Mouse (Mus musculus): Measurements from ENCODE around the gene Ccl27b.
"Not testable (repeated sequence)": the region's sequence is repeated elsewhere in the genome, so short reads cannot be mapped to it uniquely, and the experiment has no call there.

Ccl27b gene

GRCm38 (mm10) chr4:42654951-42655350 lies at the start of gene Ccl27b:
Gene Ccl27b, plus strand, starts transcription at chr4:42655251.
- not testable (repeated sequence) for H3K36me3 ChIP-seq (ENCODE audit: insufficient read depth, low read length); H3K4me3 ChIP-seq (replicated peaks; ENCODE audit: low read length); H3K4me1 ChIP-seq (replicated peaks; ENCODE audit: low read depth, low read length); H3K27me3 ChIP-seq (ENCODE audit: insufficient read depth, low read length); H3K9me3 ChIP-seq (ENCODE audit: low read length)

- H3K4me1 ChIP-seq (replicated peaks; ENCODE audit: low read depth, low read length); H3K4me3 ChIP-seq (replicated peaks; ENCODE audit: low read length); H3K27me3 ChIP-seq (ENCODE audit: insufficient read depth, low read length); H3K36me3 ChIP-seq (ENCODE audit: insufficient read depth, low read length); H3K9me3 ChIP-seq (ENCODE audit: low read length): not testable (repeated sequence)
Observed at GRCm38 (mm10) chr4:42611895-42612294, 43.2 kb upstream of the Ccl27b start, which contains the start of gene Gm10591. Gene Gm10591, plus strand, starts transcription at chr4:42612195.

- not testable (repeated sequence) for H3K4me3 ChIP-seq (replicated peaks; ENCODE audit: low read length); H3K4me1 ChIP-seq (replicated peaks; ENCODE audit: low read depth, low read length); H3K9me3 ChIP-seq (ENCODE audit: low read length); H3K36me3 ChIP-seq (ENCODE audit: insufficient read depth, low read length); H3K27me3 ChIP-seq (ENCODE audit: insufficient read depth, low read length)
Observed at GRCm38 (mm10) chr4:42629419-42629818, 25.6 kb upstream of the Ccl27b start, which contains the start of gene Gm2564. Gene Gm2564, plus strand, starts transcription at chr4:42629719.

DNA sequence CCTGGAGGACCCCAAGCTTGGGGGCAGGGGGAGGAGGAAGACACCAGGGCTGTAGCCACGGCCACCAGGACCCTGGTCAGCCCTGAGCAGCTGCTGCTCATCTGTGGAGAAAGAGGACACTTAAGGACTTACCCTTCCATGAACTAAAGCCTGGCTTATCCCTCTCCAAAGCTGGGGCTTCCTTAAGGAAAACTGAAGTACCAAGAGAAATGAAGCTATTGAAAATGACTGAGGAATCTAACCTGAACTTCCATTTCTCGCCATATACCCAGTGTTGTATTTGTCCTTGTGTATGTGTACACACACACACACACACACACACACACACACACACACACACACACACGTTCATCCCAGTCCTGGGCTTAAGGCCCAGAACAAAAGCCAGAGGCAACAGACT lies 6.7 kb downstream of the Ccl27b start, which contains the start of gene Il11ra2:
Gene Il11ra2 (minus strand): TSS at position 101 of the 400 bp plus-strand sequence.
- not testable (repeated sequence) for H3K36me3 ChIP-seq (ENCODE audit: insufficient read depth, low read length); H3K4me3 ChIP-seq (replicated peaks; ENCODE audit: low read length); H3K4me1 ChIP-seq (replicated peaks; ENCODE audit: low read depth, low read length); H3K9me3 ChIP-seq (ENCODE audit: low read length); H3K27me3 ChIP-seq (ENCODE audit: insufficient read depth, low read length)

DNA sequence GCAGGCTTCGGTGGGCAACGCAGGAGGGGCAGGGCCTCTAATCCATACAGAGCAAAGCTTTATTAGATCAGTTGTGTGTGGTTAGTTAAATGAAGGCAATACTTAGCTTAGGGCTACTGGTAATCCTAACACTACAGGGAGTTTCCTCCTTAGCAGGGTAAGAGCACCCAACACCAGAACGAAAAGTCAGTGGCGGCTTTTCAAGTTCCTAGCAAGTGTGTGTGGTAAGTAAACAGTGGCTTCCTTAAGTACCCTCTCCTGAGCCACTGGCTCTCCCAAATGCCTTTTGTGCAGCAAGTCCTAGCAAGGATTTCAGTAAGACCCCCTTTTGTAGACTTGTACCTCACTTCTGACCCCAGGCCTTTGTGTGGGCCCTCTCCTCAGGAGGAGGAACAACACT lies 20.4 kb downstream of the Ccl27b start:
- H3K4me3 ChIP-seq (replicated peaks; ENCODE audit: low read length); H3K4me1 ChIP-seq (replicated peaks; ENCODE audit: low read depth, low read length); H3K27me3 ChIP-seq (ENCODE audit: insufficient read depth, low read length); H3K9me3 ChIP-seq (ENCODE audit: low read length); H3K36me3 ChIP-seq (ENCODE audit: insufficient read depth, low read length): not testable (repeated sequence)

DNA sequence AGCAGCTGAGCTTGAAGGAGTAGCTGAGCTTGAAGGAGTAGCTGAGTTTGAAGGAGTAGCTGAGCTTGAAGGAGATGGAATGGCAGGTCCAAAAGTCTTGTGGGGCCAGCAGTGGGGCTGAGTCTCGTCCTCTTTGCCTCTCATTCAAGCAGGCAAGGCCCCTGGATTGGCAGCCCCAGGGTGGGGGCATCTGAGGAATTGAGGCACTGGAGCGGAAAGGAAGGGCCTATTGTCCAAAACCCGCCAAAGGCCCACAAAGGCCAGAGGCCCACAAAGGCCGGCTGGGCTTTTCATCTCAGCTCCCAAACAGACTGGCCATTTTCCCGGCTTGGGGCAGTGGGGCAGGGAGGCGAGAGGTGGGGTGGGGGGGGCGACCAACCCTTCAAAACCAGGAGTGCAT lies 24.3 kb downstream of the Ccl27b start:
- H3K27me3 ChIP-seq (ENCODE audit: insufficient read depth, low read length); H3K4me3 ChIP-seq (replicated peaks; ENCODE audit: low read length); H3K36me3 ChIP-seq (ENCODE audit: insufficient read depth, low read length); H3K9me3 ChIP-seq (ENCODE audit: low read length); H3K4me1 ChIP-seq (replicated peaks; ENCODE audit: low read depth, low read length): not testable (repeated sequence)

DNA sequence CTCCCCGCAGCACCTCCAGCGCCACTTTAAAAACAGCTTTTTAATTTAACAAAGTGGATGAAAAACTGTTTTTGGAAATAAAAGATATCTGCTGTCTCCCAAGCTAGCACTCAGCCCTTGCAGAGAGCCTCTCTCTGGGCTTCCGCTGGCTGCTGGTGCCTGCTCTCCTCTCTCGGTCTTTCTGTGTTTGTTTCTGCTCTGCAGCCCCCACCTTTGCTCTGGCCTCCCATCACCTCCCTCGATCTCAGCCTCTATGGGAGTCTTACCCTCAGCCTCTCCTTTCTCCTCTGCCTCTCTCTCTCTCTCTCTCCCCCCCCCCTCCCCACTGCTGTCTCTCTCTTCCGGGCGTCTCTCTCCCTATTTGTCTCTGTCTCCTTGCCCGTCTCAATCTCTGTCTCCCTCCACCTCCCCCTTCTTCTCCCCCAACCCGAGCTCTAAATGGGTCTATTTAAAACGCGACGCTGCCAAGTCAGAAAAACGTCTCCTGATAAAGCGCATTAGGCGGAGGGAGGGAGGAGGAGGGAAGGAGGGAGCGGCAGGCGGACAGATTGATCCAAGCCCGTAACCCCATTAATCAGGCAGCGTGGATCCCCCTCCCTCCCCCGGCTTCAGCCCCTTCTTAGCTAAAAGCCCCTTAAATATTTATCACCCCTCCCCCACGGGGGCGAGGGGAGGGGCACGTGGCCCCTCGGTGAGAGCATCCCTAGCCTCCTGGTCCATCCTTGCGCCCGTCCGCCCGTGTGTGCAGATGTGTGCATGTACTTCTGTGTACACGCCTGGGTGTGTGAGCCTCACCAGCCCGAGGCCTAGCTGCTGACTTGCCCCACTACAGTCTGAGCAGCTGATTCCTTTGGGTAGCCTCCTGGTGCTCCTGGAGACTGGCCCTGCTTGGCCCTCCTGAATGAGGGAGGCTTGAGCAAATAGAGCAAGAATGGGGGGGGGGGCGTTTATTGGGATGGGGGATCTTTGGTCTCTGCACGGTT lies 25.6 kb downstream of the Ccl27b start:
- H3K9me3 ChIP-seq (ENCODE audit: low read length); H3K27me3 ChIP-seq (ENCODE audit: insufficient read depth, low read length); H3K4me3 ChIP-seq (replicated peaks; ENCODE audit: low read length); H3K36me3 ChIP-seq (ENCODE audit: insufficient read depth, low read length); H3K4me1 ChIP-seq (replicated peaks; ENCODE audit: low read depth, low read length): not testable (repeated sequence)

DNA sequence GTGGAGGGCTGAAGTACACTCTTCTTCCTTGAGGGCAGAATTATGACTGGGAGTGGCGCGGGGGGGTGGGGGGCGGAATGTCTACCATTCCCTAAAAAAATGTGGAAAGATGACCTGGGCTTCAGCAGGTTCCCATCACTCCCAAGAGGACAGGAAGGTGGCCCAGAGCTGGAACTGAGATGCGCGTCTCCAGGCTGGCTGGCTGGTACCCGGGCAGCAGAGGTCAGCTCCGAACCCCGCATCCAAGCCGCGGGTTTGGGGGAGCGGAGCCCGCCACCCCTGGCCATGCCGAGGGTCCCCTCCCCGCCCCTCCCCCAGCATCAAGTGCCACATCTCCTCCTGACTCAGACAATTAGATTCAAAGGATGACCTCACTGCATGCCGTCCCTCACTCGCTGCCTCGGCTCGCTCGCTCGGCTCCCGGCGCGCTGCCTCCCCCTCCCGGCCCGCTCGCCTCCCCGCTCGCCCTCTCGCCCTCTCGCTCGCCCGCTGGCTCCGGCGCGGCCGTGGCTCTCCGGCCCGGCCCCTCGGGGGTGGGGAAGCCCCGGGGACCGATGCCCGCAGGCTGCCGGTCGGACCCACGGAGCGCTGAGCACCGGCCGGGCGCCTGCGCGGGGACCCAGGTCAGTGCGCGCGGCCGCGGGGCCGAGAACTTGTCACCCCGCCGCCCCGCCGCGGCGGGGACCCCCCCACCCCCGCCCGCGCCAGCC lies 26.6 kb downstream of the Ccl27b start:
- not testable (repeated sequence) for H3K4me3 ChIP-seq (replicated peaks; ENCODE audit: low read length); H3K9me3 ChIP-seq (ENCODE audit: low read length); H3K4me1 ChIP-seq (replicated peaks; ENCODE audit: low read depth, low read length); H3K27me3 ChIP-seq (ENCODE audit: insufficient read depth, low read length); H3K36me3 ChIP-seq (ENCODE audit: insufficient read depth, low read length)

GRCm38 (mm10) chr4:42682183-42682524 lies 27.1 kb downstream of the Ccl27b start:
- H3K4me3 ChIP-seq (replicated peaks; ENCODE audit: low read length); H3K9me3 ChIP-seq (ENCODE audit: low read length); H3K36me3 ChIP-seq (ENCODE audit: insufficient read depth, low read length); H3K4me1 ChIP-seq (replicated peaks; ENCODE audit: low read depth, low read length); H3K27me3 ChIP-seq (ENCODE audit: insufficient read depth, low read length): not testable (repeated sequence)

Measured in E14TG2a.4 (cell line).